Mouse (Mus musculus) G1E (cell line): ENCODE data around the gene Mybbp1a.

Source experiments
- CTCF ChIP-seq: IDR thresholded peaks from 2 replicates; pipeline ENCODE4 v1.5.1; 2012; ENCODE audit warnings: low read depth, low read length, inconsistent platforms, mixed read lengths
- GATA1 ChIP-seq: IDR thresholded peaks from 2 replicates; pipeline ENCODE4 v1.6.1; 2012; ENCODE audit warnings: borderline replicate concordance, low read length, inconsistent platforms, mixed read lengths
- POLR2AphosphoS5 ChIP-seq: IDR thresholded peaks from 2 replicates; pipeline ENCODE4 v1.6.1; 2012; ENCODE audit warnings: low read depth, low read length, inconsistent platforms; ENCODE audit not compliant: insufficient replicate concordance

- no peak for TF ChIP-seq CTCF
- TF ChIP-seq GATA1 = no peak
- no peak for TF ChIP-seq POLR2AphosphoS5
Measured at GRCm38 (mm10) chr11:72487171-72487570, 46.0 kb downstream of the Mybbp1a start.
